Mouse (Mus musculus): ENCODE data around the gene Sctr. TPM values are rescaled to one million over a fixed set of nuclear protein-coding genes. Genes with fewer than 3 reads are reported as not detected.

Gene Sctr
- polyA plus RNA-seq, 1 experiment, result not detected

GRCm38 (mm10) chr1:120044584-120044983 lies 37.9 kb downstream of the Sctr start:
- TF ChIP-seq POLR2A (IDR thresholded peaks at IDR 0.05; ENCODE audit: low read depth, low read length) (no peak), CTCF (IDR thresholded peaks at IDR 0.05; ENCODE audit: borderline replicate concordance, insufficient read depth, low read length) (no peak)
- Histone ChIP-seq H3K4me1 (ENCODE audit: control insufficient read depth, insufficient read depth, low read length) (no peaks in the 10 kb centered on the region), H3K27ac (ENCODE audit: insufficient read depth, low read length) (no peak overlapping the region), H3K4me3 (ENCODE audit: insufficient read depth, low read length) (no peak overlapping the region)

GRCm38 (mm10) chr1:120047325-120047724 lies 40.6 kb downstream of the Sctr start:
- no peak for TF ChIP-seq CTCF (IDR thresholded peaks at IDR 0.05; ENCODE audit: borderline replicate concordance, insufficient read depth, low read length)
- no peak for TF ChIP-seq POLR2A (IDR thresholded peaks at IDR 0.05; ENCODE audit: low read depth, low read length)

GRCm38 (mm10) chr1:120051070-120051469 lies 44.4 kb downstream of the Sctr start:
- no peak overlapping the region for H3K4me3 ChIP-seq (ENCODE audit: insufficient read depth, low read length)
- no peak overlapping the region for H3K27ac ChIP-seq (ENCODE audit: insufficient read depth, low read length)
- TF ChIP-seq CTCF (IDR thresholded peaks at IDR 0.05; ENCODE audit: borderline replicate concordance, insufficient read depth, low read length) (no peak), POLR2A (IDR thresholded peaks at IDR 0.05; ENCODE audit: low read depth, low read length) (no peak)
- H3K4me1 ChIP-seq (ENCODE audit: control insufficient read depth, insufficient read depth, low read length), result peaks cover 4% of the 10 kb centered on the region

More at GRCm38 (mm10) chr1:120047325-120047724, 40.6 kb downstream of the Sctr start:
- peaks cover 4% of the 10 kb centered on the region for H3K4me1 ChIP-seq (ENCODE audit: control insufficient read depth, insufficient read depth, low read length)
- no peak overlapping the region for H3K4me3 ChIP-seq (ENCODE audit: insufficient read depth, low read length)
- H3K27ac ChIP-seq (ENCODE audit: insufficient read depth, low read length), result no peak overlapping the region

- H3K4me1 ChIP-seq (ENCODE audit: control insufficient read depth, insufficient read depth, low read length), result peaks cover 10% of the 10 kb centered on the region
- H3K27ac ChIP-seq (ENCODE audit: insufficient read depth, low read length), result peak overlapping the region; percentile 47
- TF ChIP-seq CTCF (IDR thresholded peaks at IDR 0.05; ENCODE audit: borderline replicate concordance, insufficient read depth, low read length) (no peak), POLR2A (IDR thresholded peaks at IDR 0.05; ENCODE audit: low read depth, low read length) (no peak)
- no peak overlapping the region for H3K4me3 ChIP-seq (ENCODE audit: insufficient read depth, low read length)
Measured at GRCm38 (mm10) chr1:120054997-120055396, 48.3 kb downstream of the Sctr start.

GRCm38 (mm10) chr1:120055475-120055874 lies 48.8 kb downstream of the Sctr start:
- Histone ChIP-seq H3K4me3 (ENCODE audit: insufficient read depth, low read length) (no peak overlapping the region), H3K27ac (ENCODE audit: insufficient read depth, low read length) (peak overlapping the region; percentile 47), H3K4me1 (ENCODE audit: control insufficient read depth, insufficient read depth, low read length) (peaks cover 10% of the 10 kb centered on the region)
- TF ChIP-seq POLR2A (IDR thresholded peaks at IDR 0.05; ENCODE audit: low read depth, low read length) (no peak), CTCF (IDR thresholded peaks at IDR 0.05; ENCODE audit: borderline replicate concordance, insufficient read depth, low read length) (no peak)

GRCm38 (mm10) chr1:120056236-120056635 lies 49.5 kb downstream of the Sctr start:
- Histone ChIP-seq H3K4me1 (ENCODE audit: control insufficient read depth, insufficient read depth, low read length) (peaks cover 8% of the 10 kb centered on the region), H3K27ac (ENCODE audit: insufficient read depth, low read length) (no peak overlapping the region), H3K4me3 (ENCODE audit: insufficient read depth, low read length) (no peak overlapping the region)
- TF ChIP-seq CTCF (IDR thresholded peaks at IDR 0.05; ENCODE audit: borderline replicate concordance, insufficient read depth, low read length) (no peak), POLR2A (IDR thresholded peaks at IDR 0.05; ENCODE audit: low read depth, low read length) (no peak)

- Histone ChIP-seq H3K4me1 (ENCODE audit: control insufficient read depth, insufficient read depth, low read length) (peaks cover 6% of the 10 kb centered on the region), H3K27ac (ENCODE audit: insufficient read depth, low read length) (no peak overlapping the region)
- TF ChIP-seq CTCF (IDR thresholded peaks at IDR 0.05; ENCODE audit: borderline replicate concordance, insufficient read depth, low read length), result no peak
- 0 out of 2 replicates have a peak, but pooled peaks have one; percentile 30 for TF ChIP-seq POLR2A (IDR thresholded peaks at IDR 0.05; ENCODE audit: low read depth, low read length)
Measured at GRCm38 (mm10) chr1:120057044-120057443, 50.4 kb downstream of the Sctr start.

GRCm38 (mm10) chr1:120057674-120058430 lies 51.2 kb downstream of the Sctr start:
- no peak for TF ChIP-seq POLR2A (IDR thresholded peaks at IDR 0.05; ENCODE audit: low read depth, low read length)
- Histone ChIP-seq H3K4me3 (ENCODE audit: insufficient read depth, low read length) (no peak overlapping the region), H3K4me1 (ENCODE audit: control insufficient read depth, insufficient read depth, low read length) (peaks cover 6% of the 10 kb centered on the region), H3K27ac (ENCODE audit: insufficient read depth, low read length) (no peak overlapping the region)

More at GRCm38 (mm10) chr1:120057044-120057443, 50.4 kb downstream of the Sctr start:
- H3K4me3 ChIP-seq (ENCODE audit: insufficient read depth, low read length), result no peak overlapping the region

GRCm38 (mm10) chr1:120060687-120061086 lies 54.0 kb downstream of the Sctr start:
- no peak overlapping the region for H3K4me3 ChIP-seq (ENCODE audit: insufficient read depth, low read length)
- no peak overlapping the region for H3K27ac ChIP-seq (ENCODE audit: insufficient read depth, low read length)
- TF ChIP-seq POLR2A (IDR thresholded peaks at IDR 0.05; ENCODE audit: low read depth, low read length) (no peak), CTCF (IDR thresholded peaks at IDR 0.05; ENCODE audit: borderline replicate concordance, insufficient read depth, low read length) (no peak)
- H3K4me1 ChIP-seq (ENCODE audit: control insufficient read depth, insufficient read depth, low read length), result peaks cover 6% of the 10 kb centered on the region; the same call in 1 of the 2 replicates

- Histone ChIP-seq H3K27ac (ENCODE audit: insufficient read depth, low read length) (no peak overlapping the region), H3K4me3 (ENCODE audit: insufficient read depth, low read length) (no peak overlapping the region), H3K4me1 (ENCODE audit: control insufficient read depth, insufficient read depth, low read length) (peaks cover 6% of the 10 kb centered on the region; the same call in 1 of the 2 replicates)
- TF ChIP-seq CTCF (IDR thresholded peaks at IDR 0.05; ENCODE audit: borderline replicate concordance, insufficient read depth, low read length), result no peak
- no peak for TF ChIP-seq POLR2A (IDR thresholded peaks at IDR 0.05; ENCODE audit: low read depth, low read length)
Measured at GRCm38 (mm10) chr1:120062231-120062630, 55.5 kb downstream of the Sctr start.
